Mouse (Mus musculus) heart, adult 9 months (tissue): ENCODE data around the gene Prl7a2.

Experiments
- DNase-seq, 2 experiments: peaks; one replicate each; pipeline ENCODE4 v3.0.0; 2022; ENCODE audit warnings: low spot score in 2 of 2

Gene Prl7a2

DNA sequence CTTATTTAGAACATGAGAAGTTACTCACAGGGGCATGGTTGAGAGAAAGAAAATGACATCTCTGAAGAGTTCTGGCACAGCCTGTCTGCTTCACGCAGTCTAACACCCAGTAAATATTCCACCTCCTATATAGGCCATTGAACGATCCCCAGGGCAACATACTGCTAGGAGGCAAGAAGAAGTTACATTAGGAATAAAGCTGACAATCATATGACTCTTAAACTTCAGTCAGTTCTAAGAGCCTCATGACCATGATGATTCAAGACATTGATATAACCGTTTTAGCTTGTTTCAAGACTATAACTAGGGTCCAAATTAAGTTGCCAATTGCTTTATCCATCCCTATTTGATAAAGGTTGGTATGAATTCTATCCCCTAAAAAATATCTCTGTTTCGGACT is at the start of gene Prl7a2:
Gene Prl7a2 (minus strand): TSS at position 101 of the 400 bp plus-strand sequence.
- DNase-seq = no peak

DNA sequence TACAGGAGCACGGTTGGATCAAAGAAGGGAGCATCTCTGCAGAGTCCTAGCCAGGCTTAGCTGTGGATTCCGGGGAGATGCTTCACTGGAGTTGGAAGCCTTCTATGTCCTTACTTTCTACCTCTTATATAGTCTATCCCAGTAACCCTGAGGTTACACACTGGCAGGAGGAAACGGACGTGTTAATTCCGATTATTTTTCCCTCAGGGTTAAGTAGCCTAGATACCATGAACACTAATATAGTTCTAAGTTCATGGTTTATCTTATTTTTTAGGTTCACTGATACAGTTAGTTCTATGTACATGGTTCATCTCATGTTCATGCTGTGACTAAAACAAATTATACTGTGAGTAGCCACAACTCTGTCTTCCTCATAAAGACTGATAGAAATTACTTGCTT is 48.8 kb upstream of the Prl7a2 start, which contains the start of gene Prl7d1:
Gene Prl7d1 (minus strand): TSS at position 101 of the 400 bp plus-strand sequence.
- no peak for DNase-seq

DNA sequence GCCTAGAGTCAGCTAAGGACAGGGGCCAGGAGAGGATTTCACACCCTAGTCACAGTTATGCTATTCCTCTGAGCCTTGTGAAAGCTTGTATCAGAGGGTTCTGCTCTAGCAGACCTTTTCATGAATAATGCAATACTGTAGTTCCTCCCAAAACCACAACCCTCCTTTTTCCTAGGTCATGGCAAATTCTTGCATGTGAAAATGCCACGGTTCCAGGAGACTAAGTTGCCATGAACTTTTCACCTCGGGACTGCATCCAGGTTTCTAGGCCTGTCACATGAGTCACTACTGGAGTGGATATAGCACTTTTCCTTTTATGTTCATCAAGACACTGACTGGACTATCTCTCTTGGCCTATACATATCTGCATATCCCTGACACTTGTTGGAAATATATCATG is 38.7 kb upstream of the Prl7a2 start:
- no peak for DNase-seq

DNA sequence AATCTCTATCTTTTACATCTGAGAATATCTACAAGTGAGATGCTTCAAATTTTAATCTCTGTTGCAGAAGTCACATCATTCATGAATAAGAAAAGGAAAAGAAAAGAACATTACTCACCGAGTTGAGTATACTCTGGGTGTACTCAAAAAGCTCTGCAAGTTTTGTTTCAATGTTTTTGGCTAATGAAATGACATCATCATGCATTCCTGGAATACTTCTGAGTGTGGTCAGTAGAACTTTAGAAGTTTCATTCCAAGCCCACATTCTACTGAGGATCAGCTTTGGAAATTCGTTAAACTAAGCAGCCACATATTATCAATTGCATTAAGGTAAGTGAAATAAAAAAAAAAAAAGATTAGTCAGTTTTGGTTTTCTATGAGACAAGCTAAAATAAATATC is 7.1 kb downstream of the Prl7a2 start:
- DNase-seq = no peak

DNA sequence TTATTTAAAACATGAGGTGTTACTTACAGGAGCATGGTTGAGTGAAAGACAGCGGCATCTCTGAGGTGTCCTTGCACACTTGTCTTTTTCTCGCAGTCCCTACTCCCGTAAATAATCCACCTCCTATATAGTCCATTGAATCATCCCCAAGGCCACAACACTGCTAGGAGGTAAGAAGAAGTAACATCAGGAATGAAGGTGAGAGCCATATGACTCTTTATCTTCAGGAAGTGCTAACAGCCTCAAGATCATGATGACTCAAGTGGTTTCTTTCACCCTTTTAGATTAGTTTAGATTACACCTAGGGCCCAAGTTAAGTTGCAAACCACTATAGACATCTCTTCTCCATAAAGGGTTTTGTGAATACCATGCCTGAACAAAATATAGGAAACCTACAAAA is 25.4 kb downstream of the Prl7a2 start, which contains the start of gene Prl7a1:
Gene Prl7a1 (minus strand): TSS at position 101 of the 400 bp plus-strand sequence.
- DNase-seq = no peak

DNA sequence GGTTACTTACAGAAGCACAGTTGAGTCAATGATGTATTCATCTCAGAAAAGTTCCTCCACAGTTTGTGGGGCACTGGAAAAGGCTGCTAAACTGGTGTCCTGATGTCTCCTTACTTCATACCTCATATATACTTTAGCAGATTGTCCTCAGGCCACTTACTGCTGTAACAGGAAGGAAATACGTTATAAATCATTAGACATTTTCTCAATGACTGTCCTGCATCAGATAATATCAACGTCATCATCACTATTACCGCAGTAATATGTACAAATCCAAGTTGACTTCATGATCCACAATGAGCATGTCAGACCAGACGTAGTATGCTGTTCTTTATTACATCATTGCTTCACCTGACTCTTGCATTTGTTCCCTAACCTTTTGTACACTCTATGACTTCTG is 57.4 kb downstream of the Prl7a2 start, which contains the start of gene Prl7b1:
Gene Prl7b1 (minus strand): TSS at position 101 of the 400 bp plus-strand sequence.
- no peak for DNase-seq
